Mouse (Mus musculus) layer of hippocampus, adult 2 months (tissue): ENCODE results near the gene Nt5c3b. TPM values are rescaled to one million over a fixed set of nuclear protein-coding genes. Genes with fewer than 3 reads are reported as not detected.
A peak's percentile ranks its signal among the peaks of the same experiment; 100 is the strongest.

Experiments used
- DNase-seq, 2 experiments: peaks; one replicate each; pipeline ENCODE4 v3.0.0; 2022; ENCODE audit warnings: low spot score in 2 of 2
- H3K27ac ChIP-seq: fragments of 200-600 bp; 2 replicates; pipeline ENCODE4 v1.8.1; 2022
- H3K4me3 ChIP-seq: fragments of 200-600 bp; 2 replicates; pipeline ENCODE4 v1.8.1; 2022; ENCODE audit warnings: mild to moderate bottlenecking
- CTCF ChIP-seq: fragments of 200-600 bp; conservative IDR thresholded peaks from 2 replicates; pipeline ENCODE4 v1.8.1; 2022; ENCODE audit warnings: antibody characterized with exemption, mild to moderate bottlenecking, moderate library complexity
- total RNA-seq, 2 experiments: library from RNA; stranded (reverse); gene quantifications; 2 replicates each; pipeline ENCODE4 v1.2.3; 2021

The Nt5c3b gene
- total RNA-seq, 2 experiments from 2014 or later, result 58.4 to 58.7 TPM

- TF ChIP-seq CTCF, result no peak
- no peak for DNase-seq
- Histone ChIP-seq H3K4me3 (no peak overlapping the region), H3K27ac (peak overlapping the region; percentile 88)
Measured at GRCm38 (mm10) chr11:100394353-100395074, 47.1 kb downstream of the Nt5c3b start.

- DNase-seq, result no peak
- no peak for TF ChIP-seq CTCF
- peak overlapping the region; percentile 20; the same call in 1 of the 2 replicates for H3K27ac ChIP-seq
- no peak overlapping the region for H3K4me3 ChIP-seq
Measured at GRCm38 (mm10) chr11:100393733-100394132, 47.9 kb downstream of the Nt5c3b start.

DNA sequence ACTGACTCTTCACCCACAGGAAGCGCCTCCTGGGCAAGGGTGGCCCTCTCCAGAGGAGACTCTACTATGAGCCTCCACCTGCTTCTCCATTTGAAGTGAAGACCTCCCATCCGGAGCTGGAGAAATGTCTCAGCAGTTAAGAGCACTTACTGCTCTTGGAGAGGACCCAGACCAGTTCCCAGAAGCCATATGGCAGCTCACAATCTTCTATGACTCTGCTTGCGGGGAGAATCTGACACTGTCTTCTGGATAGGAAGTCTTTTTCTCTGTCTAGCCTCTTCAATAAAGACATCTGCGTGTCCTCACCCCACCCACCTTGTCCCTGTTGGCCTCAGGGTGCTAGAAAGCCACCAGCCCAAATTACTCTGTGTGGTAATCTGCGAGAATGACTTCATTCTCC lies 48.6 kb downstream of the Nt5c3b start:
- TF ChIP-seq CTCF, result no peak
- peak overlapping the region; percentile 53; the same call in 1 of the 2 replicates for H3K27ac ChIP-seq
- H3K4me3 ChIP-seq, result no peak overlapping the region
- no peak for DNase-seq

DNA sequence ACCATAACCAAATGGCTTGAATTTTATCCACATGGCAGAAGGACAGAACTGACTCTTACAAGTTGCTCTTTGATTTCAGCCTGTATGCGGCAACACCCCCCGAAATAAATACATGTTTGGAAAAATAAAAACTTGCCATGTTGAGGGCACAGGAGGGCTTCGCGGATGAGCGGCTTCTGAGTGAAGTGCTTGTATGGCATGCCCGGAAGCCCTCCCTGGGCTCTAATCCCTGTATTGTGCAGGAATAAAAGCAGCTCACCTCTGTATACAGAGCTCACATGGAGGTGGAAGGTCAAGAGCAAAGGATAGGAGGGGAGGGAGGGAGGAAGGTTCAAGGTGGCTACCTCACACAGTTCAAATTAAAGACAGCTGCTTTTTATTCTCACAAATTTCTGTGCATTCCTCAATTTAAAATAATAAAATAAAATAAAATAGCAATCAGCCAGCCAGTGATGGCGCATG lies 49.7 kb downstream of the Nt5c3b start:
- DNase-seq, result no peak
- no peak for TF ChIP-seq CTCF
- Histone ChIP-seq H3K27ac (no peak overlapping the region), H3K4me3 (no peak overlapping the region)

DNA sequence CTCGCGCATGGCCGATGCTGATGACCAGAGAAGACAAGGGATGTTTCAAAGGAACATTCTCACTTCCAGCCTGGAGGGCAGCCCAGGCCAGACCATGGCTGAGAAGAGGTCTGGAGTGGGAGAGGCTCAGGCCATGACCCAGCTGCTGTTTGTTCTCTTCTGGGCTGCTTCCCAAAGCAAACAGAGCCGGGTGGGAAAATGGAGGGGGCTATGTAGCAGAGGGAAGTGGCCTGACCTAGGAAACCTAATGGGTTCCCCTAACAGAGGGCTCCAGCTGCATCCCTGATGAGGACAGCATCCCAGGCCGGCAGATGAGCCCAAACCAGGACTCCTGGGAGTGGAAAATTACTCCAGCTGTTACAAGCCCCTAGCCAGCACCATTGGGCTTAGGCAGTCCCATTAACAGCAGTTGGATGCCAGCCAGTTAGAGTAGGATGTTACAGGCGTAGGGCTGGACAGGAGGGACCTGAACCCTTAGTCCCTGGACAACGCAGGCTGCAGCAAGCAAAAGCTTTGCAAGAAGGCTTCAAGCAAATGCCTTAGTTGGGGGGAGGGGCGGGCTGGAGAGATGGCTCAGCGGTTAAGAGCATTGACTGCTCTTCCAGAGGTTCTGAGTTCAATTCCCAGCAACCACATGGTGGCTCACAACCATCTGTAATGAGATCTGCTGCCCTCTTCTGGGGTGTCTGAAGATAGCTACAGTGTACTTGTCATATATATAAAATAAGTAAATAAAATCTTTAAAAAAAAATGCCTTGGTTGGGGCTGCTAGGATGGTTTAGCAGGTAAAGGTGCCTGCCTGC lies 50.3 kb downstream of the Nt5c3b start:
- H3K4me3 ChIP-seq, result no peak overlapping the region
- DNase-seq, result no peak
- peak overlapping the region; percentile 84 for H3K27ac ChIP-seq
- TF ChIP-seq CTCF, result peak; percentile 58

DNA sequence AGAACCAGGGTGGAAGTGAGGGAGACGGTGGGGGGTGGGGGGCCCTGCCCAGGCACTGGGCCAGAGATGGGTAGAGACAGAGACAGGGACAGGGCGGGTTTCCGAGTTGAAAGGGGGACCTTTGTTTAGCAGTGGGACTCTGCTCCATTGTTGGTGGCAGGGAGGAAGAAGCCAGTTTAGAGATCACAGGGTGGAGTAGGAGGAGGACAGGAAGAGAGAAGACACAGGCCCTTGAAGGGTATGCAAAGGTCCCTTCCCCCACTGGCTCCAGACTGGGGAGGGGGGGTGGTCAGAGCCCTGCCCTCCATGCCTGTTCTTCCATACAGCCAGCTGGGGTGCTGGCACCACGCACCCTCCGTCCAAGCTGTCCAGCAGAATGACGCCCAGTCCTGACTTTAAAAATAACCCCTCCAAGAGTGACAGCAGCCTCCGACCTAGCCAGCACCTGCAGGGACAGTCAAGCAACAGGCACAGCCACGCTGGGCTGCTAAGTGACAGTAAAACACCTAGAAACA lies 51.6 kb downstream of the Nt5c3b start:
- DNase-seq, result no peak
- no peak overlapping the region for H3K4me3 ChIP-seq
- no peak for TF ChIP-seq CTCF
- peak overlapping the region; percentile 84 for H3K27ac ChIP-seq

DNA sequence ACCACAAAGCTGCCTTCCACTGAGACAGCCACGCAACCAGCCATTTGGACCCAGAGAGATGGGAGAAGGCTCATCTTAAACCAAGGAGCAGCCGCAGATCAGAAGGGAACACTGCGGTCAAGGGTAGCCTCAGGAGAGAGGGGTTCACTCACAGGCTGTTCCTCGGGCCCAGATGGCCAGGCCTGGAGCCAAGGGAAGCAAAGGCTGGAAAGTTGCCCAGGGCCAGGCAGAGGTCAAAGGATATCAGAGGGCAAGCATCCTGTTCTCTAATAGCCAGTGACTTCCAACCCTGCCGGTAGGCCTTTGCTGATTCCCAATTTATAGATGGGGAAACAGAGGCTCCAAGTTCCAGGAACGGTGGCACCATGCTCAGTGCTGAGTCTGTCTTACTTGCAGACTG lies 53.0 kb downstream of the Nt5c3b start:
- DNase-seq, result no peak
- Histone ChIP-seq H3K27ac (peak overlapping the region; percentile 55; the same call in 1 of the 2 replicates), H3K4me3 (no peak overlapping the region)
- no peak for TF ChIP-seq CTCF

DNA sequence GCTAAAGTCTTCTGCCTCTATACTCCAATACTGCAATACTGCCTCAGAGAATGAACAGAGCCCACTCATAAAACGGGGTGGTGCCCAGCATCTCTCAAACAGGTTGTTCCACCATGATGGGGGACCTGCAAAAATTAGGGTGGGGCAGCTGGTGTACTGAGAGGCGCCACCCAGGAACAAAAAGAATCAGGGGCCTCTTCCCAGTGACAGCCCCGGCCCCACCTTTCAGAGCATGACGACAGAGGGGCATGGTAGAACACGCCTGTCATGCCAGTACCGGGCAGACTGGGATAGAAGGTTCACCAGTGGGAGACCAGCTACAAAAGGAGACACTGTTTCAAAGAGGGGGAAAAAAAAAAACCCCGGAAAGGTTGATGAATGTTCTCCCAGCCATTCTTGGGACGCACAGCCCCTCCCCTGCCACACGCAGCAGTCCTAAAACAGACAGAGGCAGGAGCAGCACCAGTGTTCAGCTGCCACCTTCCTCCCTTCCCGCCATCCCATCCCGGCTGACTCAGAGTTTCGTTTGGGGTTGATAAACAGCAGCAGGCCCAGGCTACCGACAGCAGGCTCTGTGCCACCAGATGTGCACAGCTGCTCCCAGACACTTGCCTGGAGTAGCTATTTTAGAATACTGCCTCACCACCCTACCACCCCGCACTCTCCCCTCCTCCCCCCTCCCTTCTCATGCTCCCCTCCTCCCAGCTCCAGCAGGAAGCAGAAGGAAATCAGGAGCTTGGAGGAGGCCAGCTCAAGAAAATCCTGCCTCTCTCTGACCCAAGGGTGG lies 53.8 kb downstream of the Nt5c3b start:
- TF ChIP-seq CTCF, result no peak
- Histone ChIP-seq H3K27ac (peak overlapping the region; percentile 55; the same call in 1 of the 2 replicates), H3K4me3 (no peak overlapping the region)
- DNase-seq, result no peak

GRCm38 (mm10) chr11:100387111-100387510 lies 54.5 kb downstream of the Nt5c3b start:
- TF ChIP-seq CTCF, result no peak
- Histone ChIP-seq H3K27ac (no peak overlapping the region), H3K4me3 (no peak overlapping the region)
- DNase-seq, result no peak

DNA sequence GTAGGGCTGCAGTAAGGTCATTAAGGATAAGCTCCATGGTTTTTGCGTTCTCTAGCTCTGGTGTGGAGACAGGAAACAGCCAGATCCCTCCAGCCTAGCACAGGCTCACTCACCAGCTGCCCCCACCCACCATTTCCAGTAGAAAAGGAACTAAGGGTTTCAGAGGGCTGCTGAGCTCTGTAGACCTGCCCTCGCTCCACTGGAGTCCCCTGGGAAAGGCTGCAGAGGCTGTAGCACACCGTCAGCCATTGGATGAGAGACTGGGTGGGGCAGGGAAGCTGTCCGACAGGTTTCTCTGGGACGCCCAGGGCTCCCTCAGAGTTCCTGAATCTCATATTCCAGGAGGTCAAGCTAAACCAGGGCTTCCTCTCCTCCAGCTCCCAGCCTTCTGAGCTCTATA lies 55.0 kb downstream of the Nt5c3b start:
- DNase-seq, result no peak
- TF ChIP-seq CTCF, result no peak
- Histone ChIP-seq H3K27ac (no peak overlapping the region), H3K4me3 (no peak overlapping the region)

DNA sequence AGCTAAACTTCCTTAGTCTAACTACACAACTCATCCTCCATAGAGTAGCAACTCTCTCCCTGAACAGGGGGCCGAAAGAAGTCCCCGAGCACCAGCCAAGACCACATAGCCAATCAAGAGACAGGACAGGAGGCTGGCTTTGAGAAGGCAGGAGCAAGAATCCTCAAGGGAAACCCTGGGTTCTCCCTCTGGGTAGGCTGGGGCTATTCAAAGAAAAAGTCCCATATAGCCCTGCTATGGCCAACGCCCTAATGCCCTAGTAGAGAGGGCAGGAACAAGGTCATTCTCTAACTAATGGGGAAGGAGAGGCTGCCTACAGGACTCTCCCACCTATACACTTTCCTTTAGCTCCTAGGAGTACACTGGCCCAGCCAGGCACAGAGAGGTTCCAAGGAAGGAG lies 56.6 kb downstream of the Nt5c3b start:
- TF ChIP-seq CTCF, result no peak
- H3K4me3 ChIP-seq, result no peak overlapping the region
- DNase-seq, result no peak
- H3K27ac ChIP-seq, result no peak overlapping the region

DNA sequence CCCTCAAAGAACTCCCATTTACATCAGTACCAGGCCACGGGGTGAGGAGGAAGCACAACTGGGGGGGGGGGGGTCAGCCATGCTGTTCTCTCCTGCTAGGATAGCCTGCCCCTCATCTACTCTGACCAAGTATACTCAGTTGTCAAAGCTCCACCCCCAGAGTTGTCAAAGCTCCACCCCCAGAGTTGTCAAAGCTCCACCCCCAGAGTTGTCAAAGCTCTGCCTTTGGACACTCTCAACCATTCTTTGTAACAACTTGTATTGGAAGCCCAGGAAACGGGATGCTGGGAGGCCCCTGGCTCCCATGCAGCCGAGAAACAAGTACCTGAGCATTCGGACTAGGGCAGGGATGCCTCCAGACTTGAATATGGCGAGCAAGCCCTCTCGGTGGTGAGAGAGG lies 58.9 kb downstream of the Nt5c3b start:
- H3K27ac ChIP-seq, result no peak overlapping the region
- TF ChIP-seq CTCF, result no peak
- no peak overlapping the region for H3K4me3 ChIP-seq
- no peak for DNase-seq

DNA sequence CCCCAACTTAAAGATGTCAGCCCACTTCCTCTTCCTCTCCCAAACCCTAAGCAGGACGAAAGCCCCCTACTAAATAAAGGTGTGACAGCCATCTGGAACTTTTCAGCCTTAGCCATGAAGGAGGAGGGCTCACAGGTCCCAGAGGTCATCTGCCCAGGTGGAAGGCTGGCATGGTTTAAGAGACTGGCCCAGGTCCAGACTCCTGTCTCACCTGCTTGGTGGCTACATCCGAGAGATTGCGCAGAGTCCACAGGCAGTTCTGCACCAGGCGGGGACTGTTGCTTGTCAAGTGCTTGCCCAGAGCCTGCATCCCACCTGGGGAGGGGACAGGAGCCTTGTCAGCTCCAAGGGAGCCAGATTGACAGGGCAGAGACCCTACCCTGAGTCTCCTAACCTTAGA lies 62.3 kb downstream of the Nt5c3b start:
- no peak for TF ChIP-seq CTCF

More for the DNA sequence above, 62.3 kb downstream of the Nt5c3b start:
- Histone ChIP-seq H3K4me3 (no peak overlapping the region), H3K27ac (no peak overlapping the region)
- DNase-seq, result no peak
